In the genomic region with DNA sequence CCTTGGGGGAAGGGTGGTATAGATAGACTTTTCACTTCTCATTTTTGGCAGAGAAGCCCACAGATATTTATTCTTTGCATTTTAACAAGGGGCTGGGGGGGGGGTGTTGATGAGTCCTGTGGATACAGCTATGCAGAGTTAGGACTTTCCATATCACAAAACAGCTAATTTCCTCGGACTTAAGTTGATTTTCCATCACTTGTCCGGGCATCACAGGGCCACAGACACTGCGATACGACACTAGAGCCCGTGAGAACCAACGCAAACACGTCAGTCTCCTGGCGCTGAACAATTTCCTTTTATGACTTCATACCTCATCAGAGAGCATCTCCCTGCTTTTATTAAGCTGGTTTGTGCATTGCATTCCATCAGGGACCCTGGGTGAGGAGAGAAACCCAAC, we compare ENCODE assay signal across 18 mouse cellular contexts. TPM values are rescaled to one million over a fixed set of nuclear protein-coding genes. Genes with fewer than 3 reads are reported as not detected.
"Had no signal": no experiment of that assay in that cellular context is flagged by ENCODE, and none has a peak within 500 bp of the region (broad histone marks: within the 10 kb centered on the region; RNA-seq: fewer than 3 reads in every experiment).

No protein-coding gene starts in this region.

- H3K27me3 ChIP-seq: liver, embryonic 13.5 days; liver, embryonic 15.5 days; neural tube, embryonic 12.5 days; stomach, embryonic 15.5 days had no signal

- H3K4me1 ChIP-seq: liver, embryonic 13.5 days; liver, embryonic 15.5 days; megakaryocyte, embryonic 14.5 days had no signal

- H3K4me3 ChIP-seq: liver, embryonic 13.5 days; liver, embryonic 15.5 days; megakaryocyte, embryonic 14.5 days; midbrain, embryonic 12.5 days; neural tube, embryonic 12.5 days; stomach, embryonic 15.5 days had no signal

- H3K27ac ChIP-seq: liver, embryonic 13.5 days; liver, embryonic 15.5 days; macrophage; midbrain, embryonic 12.5 days; neural tube, embryonic 12.5 days; stomach, embryonic 15.5 days; stomach, postnatal 0 days had no signal

- H3K9me3 ChIP-seq: liver, embryonic 13.5 days; liver, embryonic 15.5 days; midbrain, embryonic 12.5 days; neural tube, embryonic 12.5 days; stomach, embryonic 15.5 days had no signal

- H3K9ac ChIP-seq: liver, embryonic 13.5 days; liver, embryonic 15.5 days; liver, postnatal 0 days; midbrain, embryonic 12.5 days; neural tube, embryonic 12.5 days; stomach, embryonic 15.5 days had no signal

- DNase-seq: liver, embryonic 13.5 days; liver, postnatal 0 days; lung, postnatal 14 days; lung, postnatal 36 days; midbrain, embryonic 14.5 days; right cerebral cortex, postnatal 14 days; thymus, adult 2 months; thymus, postnatal 25 days; thymus, postnatal 4 days had no signal

- H3K36me3 ChIP-seq: liver, embryonic 13.5 days; liver, embryonic 15.5 days; midbrain, embryonic 12.5 days; neural tube, embryonic 12.5 days; stomach, embryonic 15.5 days had no signal

- ATAC-seq: liver, postnatal 0 days had no signal

- H3K4me2 ChIP-seq: liver, embryonic 11.5 days; liver, embryonic 13.5 days; liver, embryonic 15.5 days; midbrain, embryonic 12.5 days; neural tube, embryonic 12.5 days; stomach, embryonic 15.5 days had no signal

RNA-seq across cellular contexts. Expression of gene Mgmt, which starts 45.7 kb away (rescaled TPM):
- total RNA-seq: monocyte, adult 5-6 weeks had no signal
